Mouse (Mus musculus): Measurements from ENCODE around the gene Zfp217.

DNA sequence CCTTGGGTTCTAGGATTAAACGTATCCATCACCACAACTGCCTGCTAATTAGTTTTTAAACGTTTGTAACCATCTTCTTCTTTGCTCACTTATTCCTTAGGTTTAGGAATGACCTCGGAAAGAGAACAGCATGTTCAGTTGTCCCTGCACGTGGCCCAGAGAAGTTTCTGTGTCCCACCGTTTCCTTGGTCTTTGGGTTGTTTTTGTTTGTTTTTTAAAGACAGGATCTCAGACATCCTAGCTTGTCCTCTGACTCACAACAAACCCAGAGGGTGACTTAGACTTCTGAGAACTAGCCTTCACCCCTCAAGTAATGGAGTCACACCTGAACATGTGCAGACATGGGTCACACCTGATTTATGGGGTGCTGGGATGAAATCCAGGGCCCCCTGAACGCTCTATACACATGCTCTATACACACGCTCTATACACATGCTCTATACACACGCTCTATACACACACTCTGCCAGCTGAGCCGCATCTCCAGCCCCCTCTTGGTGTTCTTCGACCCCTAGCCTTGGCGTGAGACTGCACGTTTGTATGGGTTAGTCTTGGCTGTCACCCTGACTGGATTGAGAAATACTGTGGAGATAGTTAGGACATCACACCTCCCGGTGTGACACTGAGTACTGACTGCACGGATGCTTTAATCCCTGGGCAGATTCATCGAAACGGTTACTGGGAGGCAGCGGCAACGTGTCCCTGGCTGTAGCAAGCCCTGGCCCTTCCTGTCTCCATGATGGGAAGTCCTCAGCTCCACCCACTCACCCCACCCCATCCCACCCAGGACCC, 16.0 kb upstream of the Zfp217 start:
- TF ChIP-seq CTCF (IDR thresholded peaks at IDR 0.05; ENCODE audit: low read depth) (no peak), EP300 (IDR thresholded peaks at IDR 0.05; ENCODE audit: low read depth) (no peak)

Data from heart, postnatal 0 days (tissue).